Mouse (Mus musculus): Measurements from ENCODE around the gene Fxyd5. TPM values are rescaled to one million over a fixed set of nuclear protein-coding genes. Genes with fewer than 3 reads are reported as not detected.

Gene Fxyd5
- 40.4 and 43.9 TPM in 2 replicates for polyA plus RNA-seq (2014; fragmentation: Nextera tagmentation; extraction: Ambion mirVana)

DNA sequence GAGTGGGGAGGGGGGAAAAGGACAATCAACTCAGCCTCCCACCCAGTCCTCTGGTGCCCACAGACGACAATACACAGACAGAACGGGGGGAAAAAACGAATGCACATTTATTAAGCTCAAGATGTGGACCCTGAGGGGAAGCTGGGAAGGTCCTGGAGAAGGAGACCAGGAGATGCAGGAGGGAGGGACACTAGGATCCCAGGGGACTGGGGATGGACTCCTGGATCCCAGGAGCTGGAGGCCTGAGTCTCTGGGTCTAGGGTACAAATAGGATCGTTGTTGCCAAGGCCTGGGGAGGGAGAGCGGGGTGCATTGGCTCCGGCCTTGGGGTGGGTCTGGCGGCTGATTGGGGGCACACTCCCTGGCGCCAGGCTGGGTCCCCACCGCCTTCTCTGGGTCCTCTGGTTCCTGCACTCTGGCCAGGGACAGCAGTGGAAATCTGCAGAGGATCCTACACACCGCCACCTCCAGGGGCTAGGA lies at the start of gene Fxyd5:
Fxyd5 (minus strand) TSS at position 51 of the 480 bp plus-strand sequence.
- peak within 1 kb of the TSS; percentile 36 for H3K9ac ChIP-seq
- no peak for TF ChIP-seq CTCF (IDR thresholded peaks at IDR 0.05; ENCODE audit: low read depth)
- H3K4me1 ChIP-seq (ENCODE audit: insufficient read depth), result no peaks in the 10 kb centered on the region
- H3K36me3 ChIP-seq (ENCODE audit: insufficient read depth), result no peaks in the 10 kb centered on the region
- H3K4me2 ChIP-seq, result peak within 1 kb of the TSS; percentile 62
- 44% methylated on average over 10 of the region's 10 CpGs for WGBS
- H3K27ac ChIP-seq (ENCODE audit: low read depth), result peak within 1 kb of the TSS; percentile 9; the same call in 1 of the 2 replicates
- peaks cover 16% of the 10 kb centered on the region for H3K27me3 ChIP-seq (ENCODE audit: insufficient read depth, low read length)
- DNase-seq, result no peak
- ATAC-seq (ENCODE audit: insufficient read depth), result no peak
- no peaks in the 10 kb centered on the region for H3K9me3 ChIP-seq (ENCODE audit: low read depth, low read length)
- H3K4me3 ChIP-seq (ENCODE audit: low read depth, low read length), result peak within 1 kb of the TSS; percentile 30

DNA sequence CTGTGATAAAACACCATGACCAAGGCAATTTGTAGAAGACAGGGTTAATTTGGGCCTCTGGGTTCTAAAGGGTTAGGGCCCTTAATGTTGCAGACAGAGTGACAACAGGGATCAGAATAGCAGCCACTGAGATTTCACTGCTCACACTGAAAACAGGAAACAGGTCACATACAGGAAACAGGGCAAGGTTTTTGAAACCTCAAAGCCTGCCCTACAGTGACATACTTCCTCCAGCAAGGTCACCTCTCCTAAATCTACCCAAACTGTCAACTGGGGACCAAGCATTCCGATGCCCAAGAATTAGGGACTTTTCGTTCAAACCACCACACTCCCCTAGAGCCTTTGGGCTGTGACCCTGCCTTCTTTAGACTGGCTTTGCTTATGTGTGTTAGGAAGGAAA lies 47.4 kb upstream of the Fxyd5 start:
- DNase-seq (no peak), ATAC-seq (ENCODE audit: insufficient read depth) (no peak)
- 76% methylated on average over 2 of the region's 2 CpGs for whole genome bisulfite sequencing
- no peaks in the 10 kb centered on the region for H3K36me3 ChIP-seq (ENCODE audit: insufficient read depth)
- H3K9me3 ChIP-seq (ENCODE audit: low read depth, low read length), result no peaks in the 10 kb centered on the region
- H3K27ac ChIP-seq (ENCODE audit: low read depth), result no peak overlapping the region
- H3K4me1 ChIP-seq (ENCODE audit: insufficient read depth), result no peaks in the 10 kb centered on the region
- no peak for TF ChIP-seq CTCF (IDR thresholded peaks at IDR 0.05; ENCODE audit: low read depth)
- H3K4me3 ChIP-seq (ENCODE audit: low read depth, low read length), result no peak overlapping the region
- H3K4me2 ChIP-seq, result no peak overlapping the region
- H3K9ac ChIP-seq, result no peak overlapping the region
- no peaks in the 10 kb centered on the region for H3K27me3 ChIP-seq (ENCODE audit: insufficient read depth, low read length)

- H3K4me1 ChIP-seq (ENCODE audit: insufficient read depth), result no peaks in the 10 kb centered on the region
- H3K9me3 ChIP-seq (ENCODE audit: low read depth, low read length), result no peaks in the 10 kb centered on the region
- DNase-seq, result no peak
- TF ChIP-seq CTCF (IDR thresholded peaks at IDR 0.05; ENCODE audit: low read depth), result no peak
- no peak overlapping the region for H3K27ac ChIP-seq (ENCODE audit: low read depth)
- H3K27me3 ChIP-seq (ENCODE audit: insufficient read depth, low read length), result no peaks in the 10 kb centered on the region
- WGBS, result 66% methylated on average over 3 of the region's 3 CpGs
- no peak for ATAC-seq (ENCODE audit: insufficient read depth)
- no peak overlapping the region for H3K4me2 ChIP-seq
- H3K36me3 ChIP-seq (ENCODE audit: insufficient read depth), result no peaks in the 10 kb centered on the region
- H3K9ac ChIP-seq, result no peak overlapping the region
- no peak overlapping the region for H3K4me3 ChIP-seq (ENCODE audit: low read depth, low read length)
Measured at GRCm38 (mm10) chr7:31088206-31088605, 45.9 kb upstream of the Fxyd5 start.

GRCm38 (mm10) chr7:31087262-31087661 lies 45.0 kb upstream of the Fxyd5 start:
- 39% methylated on average over 2 of the region's 2 CpGs for WGBS
- no peak for DNase-seq
- ATAC-seq (ENCODE audit: insufficient read depth), result no peak

GRCm38 (mm10) chr7:31086175-31086755 lies 44.0 kb upstream of the Fxyd5 start:
- no peak for DNase-seq
- H3K4me1 ChIP-seq (ENCODE audit: insufficient read depth), result no peaks in the 10 kb centered on the region
- H3K9me3 ChIP-seq (ENCODE audit: low read depth, low read length), result no peaks in the 10 kb centered on the region
- H3K36me3 ChIP-seq (ENCODE audit: insufficient read depth), result no peaks in the 10 kb centered on the region
- 86% methylated on average over 9 of the region's 9 CpGs for WGBS
- no peak for ATAC-seq (ENCODE audit: insufficient read depth)
- H3K27ac ChIP-seq (ENCODE audit: low read depth), result no peak overlapping the region
- H3K4me3 ChIP-seq (ENCODE audit: low read depth, low read length), result no peak overlapping the region
- TF ChIP-seq CTCF (IDR thresholded peaks at IDR 0.05; ENCODE audit: low read depth), result no peak
- no peaks in the 10 kb centered on the region for H3K27me3 ChIP-seq (ENCODE audit: insufficient read depth, low read length)
- no peak overlapping the region for H3K9ac ChIP-seq
- no peak overlapping the region for H3K4me2 ChIP-seq

More at GRCm38 (mm10) chr7:31087262-31087661, 45.0 kb upstream of the Fxyd5 start:
- H3K4me1 ChIP-seq (ENCODE audit: insufficient read depth), result no peaks in the 10 kb centered on the region
- no peak overlapping the region for H3K4me3 ChIP-seq (ENCODE audit: low read depth, low read length)
- H3K9ac ChIP-seq, result no peak overlapping the region
- no peak overlapping the region for H3K4me2 ChIP-seq
- no peaks in the 10 kb centered on the region for H3K36me3 ChIP-seq (ENCODE audit: insufficient read depth)
- H3K27ac ChIP-seq (ENCODE audit: low read depth), result no peak overlapping the region
- no peaks in the 10 kb centered on the region for H3K27me3 ChIP-seq (ENCODE audit: insufficient read depth, low read length)
- no peaks in the 10 kb centered on the region for H3K9me3 ChIP-seq (ENCODE audit: low read depth, low read length)
- TF ChIP-seq CTCF (IDR thresholded peaks at IDR 0.05; ENCODE audit: low read depth), result no peak

DNA sequence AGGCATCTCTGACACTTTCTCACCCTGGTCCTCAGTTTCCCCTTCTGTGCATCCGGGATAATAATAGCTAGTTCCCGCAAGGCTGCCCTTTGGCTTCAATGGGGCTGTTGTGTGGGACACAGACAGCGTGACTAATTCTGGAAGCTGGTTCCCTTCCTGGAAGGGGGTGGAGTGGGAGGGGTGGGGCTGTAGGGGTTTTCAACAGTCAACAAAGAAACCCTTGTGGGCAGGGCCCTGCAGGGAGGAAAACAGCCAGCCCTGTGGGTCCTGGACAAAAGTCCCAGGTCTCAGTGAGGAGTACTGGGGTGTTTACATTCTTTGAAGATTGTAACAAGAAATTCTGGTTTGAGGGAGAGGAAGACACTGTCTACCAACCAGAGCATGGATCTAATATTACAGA lies 42.9 kb upstream of the Fxyd5 start:
- H3K36me3 ChIP-seq (ENCODE audit: insufficient read depth), result no peaks in the 10 kb centered on the region
- ATAC-seq (ENCODE audit: insufficient read depth) (peak; percentile 29; the same call in 1 of the 2 replicates), DNase-seq (no peak)
- H3K4me3 ChIP-seq (ENCODE audit: low read depth, low read length), result no peak overlapping the region
- 49% methylated on average over 3 of the region's 3 CpGs for WGBS
- no peak for TF ChIP-seq CTCF (IDR thresholded peaks at IDR 0.05; ENCODE audit: low read depth)
- no peaks in the 10 kb centered on the region for H3K9me3 ChIP-seq (ENCODE audit: low read depth, low read length)
- no peak overlapping the region for H3K9ac ChIP-seq
- no peak overlapping the region for H3K4me2 ChIP-seq
- H3K4me1 ChIP-seq (ENCODE audit: insufficient read depth), result no peaks in the 10 kb centered on the region
- H3K27me3 ChIP-seq (ENCODE audit: insufficient read depth, low read length), result no peaks in the 10 kb centered on the region
- peak overlapping the region; percentile 47 for H3K27ac ChIP-seq (ENCODE audit: low read depth)

DNA sequence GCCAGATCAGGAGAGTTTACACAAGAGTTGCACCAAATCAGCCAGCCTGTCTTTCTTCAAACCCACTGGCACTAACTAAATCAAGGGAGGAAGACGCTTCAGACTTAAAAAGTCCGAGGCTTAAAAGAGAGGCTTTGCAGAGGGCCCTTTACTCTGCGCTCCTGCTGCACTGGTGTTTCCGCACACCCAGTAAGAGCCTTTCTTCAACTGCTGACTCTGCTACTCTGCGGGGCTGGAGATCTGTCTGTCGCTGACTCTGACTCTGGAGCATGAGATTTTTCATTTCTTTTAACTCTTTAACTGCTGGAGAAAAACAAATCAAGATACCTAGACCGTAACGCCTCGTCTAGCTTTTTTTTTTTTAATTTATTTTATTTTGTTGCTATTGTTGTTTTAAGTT lies 41.9 kb upstream of the Fxyd5 start:
- Histone ChIP-seq H3K4me1 (ENCODE audit: insufficient read depth) (no peaks in the 10 kb centered on the region), H3K9me3 (ENCODE audit: low read depth, low read length) (no peaks in the 10 kb centered on the region), H3K4me3 (ENCODE audit: low read depth, low read length) (no peak overlapping the region), H3K27me3 (ENCODE audit: insufficient read depth, low read length) (no peaks in the 10 kb centered on the region), H3K27ac (ENCODE audit: low read depth) (peak overlapping the region; percentile 78; the same call in 1 of the 2 replicates), H3K9ac (no peak overlapping the region; the same call in 1 of the 2 replicates), H3K36me3 (ENCODE audit: insufficient read depth) (no peaks in the 10 kb centered on the region), H3K4me2 (0 out of 2 replicates have a peak overlapping the region, but pooled peaks have one; percentile 10)
- DNase-seq (peak; percentile 63), ATAC-seq (ENCODE audit: insufficient read depth) (peak; percentile 63; the same call in 1 of the 2 replicates)
- WGBS, result 33% methylated on average over 9 of the region's 9 CpGs
- TF ChIP-seq CTCF (IDR thresholded peaks at IDR 0.05; ENCODE audit: low read depth), result no peak
